Mouse (Mus musculus) lung, adult 2 months (tissue): ENCODE measurements around the gene Naaladl2. TPM values are rescaled to one million over a fixed set of nuclear protein-coding genes. Genes with fewer than 3 reads are reported as not detected.

ENCODE experiments used
- DNase-seq: peaks from one replicate; pipeline ENCODE4 v3.0.0; 2022
- H3K4me1 ChIP-seq: fragments of 200-500 bp; 2 replicates; pipeline ENCODE4 v1.6.1; 2011; ENCODE audit warnings: low read length; ENCODE audit not compliant: control insufficient read depth, insufficient read depth
- H3K4me3 ChIP-seq: fragments of 200-500 bp; replicated peaks from 2 replicates; pipeline ENCODE3; 2011; ENCODE audit warnings: low read depth, mild to moderate bottlenecking, control low read depth, low read length; ENCODE audit errors: extremely low read depth
- CTCF ChIP-seq: fragments of 200-500 bp; IDR thresholded peaks from 2 replicates; pipeline ENCODE4 v1.5.1; 2011; ENCODE audit warnings: mild to moderate bottlenecking, low read length, control low read depth; ENCODE audit not compliant: insufficient read depth
- POLR2A ChIP-seq: fragments of 200-500 bp; IDR thresholded peaks from 2 replicates; pipeline ENCODE4 v1.6.1; 2011; ENCODE audit warnings: low read depth, mild to moderate bottlenecking, control low read depth, low read length, borderline replicate concordance; ENCODE audit errors: extremely low read depth
- WGBS: fragments of 180-500 bp; shearing (Covaris S2); methylation state at CpG from one replicate; pipeline ENCODE4 v1.1.7; 2018; 5-methylcytosine and 5-hydroxymethylcytosine counted together
- polyA plus RNA-seq: library from polyadenylated mRNA; depleted of rRNA; stranded (reverse); fragments of >200 nt; gene quantifications from 2 replicates; pipeline ENCODE4 v1.2.3, GENCODE M21; 2012

Gene Naaladl2
- polyA plus RNA-seq, 1 experiment = 0.64 TPM

- Histone ChIP-seq H3K4me3 (no peak overlapping the region), H3K4me1 (no peaks in the 10 kb centered on the region)
- WGBS = 74% methylated on average over 3 of the region's 3 CpGs
- TF ChIP-seq POLR2A = no peak
- DNase-seq = no peak
These were observed 360.0 kb downstream of the Naaladl2 start for GRCm38 (mm10) chr3:24784108-24784507.

- Histone ChIP-seq H3K4me3 (peak overlapping the region; percentile 33), H3K4me1 (no peaks in the 10 kb centered on the region)
- WGBS = 31% methylated on average over 7 of the region's 7 CpGs
- no peak for DNase-seq
- TF ChIP-seq CTCF (no peak), POLR2A (no peak)
These were observed 360.6 kb downstream of the Naaladl2 start for GRCm38 (mm10) chr3:24783462-24783829.

GRCm38 (mm10) chr3:24782784-24783461 lies 361.1 kb downstream of the Naaladl2 start:
- H3K4me3 ChIP-seq = peak overlapping the region; percentile 33
- 18% methylated on average over 10 of the region's 10 CpGs for WGBS
- no peak for TF ChIP-seq CTCF
- TF ChIP-seq POLR2A = no peak
- peak; percentile 26 for DNase-seq
- no peaks in the 10 kb centered on the region for H3K4me1 ChIP-seq

GRCm38 (mm10) chr3:24781687-24782086 lies 362.4 kb downstream of the Naaladl2 start:
- no peak for DNase-seq
- H3K4me3 ChIP-seq = no peak overlapping the region
- no peaks in the 10 kb centered on the region for H3K4me1 ChIP-seq
- WGBS = 87% methylated on average over 2 of the region's 2 CpGs
- TF ChIP-seq POLR2A = no peak
- no peak for TF ChIP-seq CTCF

GRCm38 (mm10) chr3:24778416-24778815 lies 365.6 kb downstream of the Naaladl2 start:
- no peaks in the 10 kb centered on the region for H3K4me1 ChIP-seq
- DNase-seq = no peak
- no peak for TF ChIP-seq CTCF
- TF ChIP-seq POLR2A = no peak
- no peak overlapping the region for H3K4me3 ChIP-seq

GRCm38 (mm10) chr3:24749055-24749454 lies 395.0 kb downstream of the Naaladl2 start:
- DNase-seq = no peak
- WGBS = 30% methylated on average over 3 of the region's 3 CpGs
- TF ChIP-seq POLR2A (no peak), CTCF (no peak)
- no peaks in the 10 kb centered on the region; the same call in 1 of the 2 replicates for H3K4me1 ChIP-seq
- H3K4me3 ChIP-seq = no peak overlapping the region

- WGBS = 53% methylated on average over 6 of the region's 6 CpGs
- TF ChIP-seq POLR2A (no peak), CTCF (no peak)
- Histone ChIP-seq H3K4me1 (no peaks in the 10 kb centered on the region; the same call in 1 of the 2 replicates), H3K4me3 (no peak overlapping the region)
- DNase-seq = no peak
These were observed 396.7 kb downstream of the Naaladl2 start for GRCm38 (mm10) chr3:24747182-24747856.

- no peak for TF ChIP-seq CTCF
- TF ChIP-seq POLR2A = no peak
- no peak for DNase-seq
- 45% methylated on average over 3 of the region's 3 CpGs for WGBS
- Histone ChIP-seq H3K4me1 (no peaks in the 10 kb centered on the region; the same call in 1 of the 2 replicates), H3K4me3 (no peak overlapping the region)
These were observed 400.1 kb downstream of the Naaladl2 start for GRCm38 (mm10) chr3:24743946-24744345.

- 48% methylated on average over 3 of the region's 3 CpGs for WGBS
- Histone ChIP-seq H3K4me3 (no peak overlapping the region), H3K4me1 (no peaks in the 10 kb centered on the region)
- no peak for DNase-seq
- no peak for TF ChIP-seq CTCF
- no peak for TF ChIP-seq POLR2A
These were observed 424.8 kb downstream of the Naaladl2 start for GRCm38 (mm10) chr3:24719181-24719749.

- Histone ChIP-seq H3K4me1 (no peaks in the 10 kb centered on the region), H3K4me3 (no peak overlapping the region)
- TF ChIP-seq CTCF = no peak
- TF ChIP-seq POLR2A = no peak
- no peak for DNase-seq
- WGBS = 76% methylated on average over 3 of the region's 3 CpGs
These were observed 429.3 kb downstream of the Naaladl2 start for GRCm38 (mm10) chr3:24714770-24715169.
